Mouse (Mus musculus) cortical plate, adult 2 months (tissue): ENCODE measurements around the gene Gtpbp6.

Experiments
- CTCF ChIP-seq: fragments of 200-500 bp; IDR thresholded peaks from 2 replicates; pipeline ENCODE4 v1.5.1; 2011; ENCODE audit warnings: mild to moderate bottlenecking, control low read depth, low read length; ENCODE audit not compliant: insufficient read depth; ENCODE audit errors: extremely low read depth
- POLR2A ChIP-seq: fragments of 200-500 bp; IDR thresholded peaks from 2 replicates; pipeline ENCODE4 v1.6.1; 2011; ENCODE audit warnings: mild to moderate bottlenecking, low read length, control low read depth; ENCODE audit not compliant: insufficient read depth; ENCODE audit errors: extremely low read depth

DNA sequence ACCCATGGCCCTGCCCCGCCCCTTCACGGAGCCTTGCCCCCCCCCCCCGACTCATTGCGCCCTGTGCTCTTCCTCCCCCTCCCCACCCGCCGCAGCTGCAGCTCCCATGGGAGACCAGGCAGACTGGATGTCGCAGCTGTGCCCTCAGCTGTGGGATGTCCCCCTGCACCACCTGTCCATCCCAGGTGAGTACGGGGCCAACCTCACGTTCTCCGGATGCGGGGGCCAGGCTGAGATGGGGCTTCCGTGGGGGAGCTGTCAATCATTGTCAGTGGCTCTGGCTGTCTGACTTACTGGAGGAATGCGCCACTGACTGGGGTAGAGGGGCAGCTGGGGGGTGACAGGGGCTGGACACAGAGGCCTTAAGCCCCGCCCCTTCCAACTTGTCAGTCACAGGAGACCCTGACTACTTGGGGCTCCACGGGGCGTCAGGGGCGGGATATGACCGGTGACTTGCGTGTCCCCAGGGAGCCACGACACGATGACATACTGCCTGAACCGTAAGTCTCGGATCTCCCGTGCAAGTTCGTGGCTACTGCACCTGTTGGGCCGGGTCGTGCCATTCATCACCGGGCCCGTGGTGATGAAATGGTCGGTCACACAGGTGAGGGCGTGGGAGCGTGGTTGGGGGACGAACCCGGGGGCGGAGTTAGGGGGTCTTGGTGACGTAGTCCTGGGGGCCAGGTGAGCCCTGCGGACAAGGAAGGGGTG is 6.9 kb downstream of the Gtpbp6 start:
- TF ChIP-seq CTCF (no peak), POLR2A (no peak)
